Mouse (Mus musculus) megakaryocyte, embryonic 14.5 days (primary cell): ENCODE results near the gene Rpgr.

Experiments used
- FLI1 ChIP-seq: IDR thresholded peaks from 2 replicates; pipeline ENCODE4 v1.6.1; 2012; ENCODE audit warnings: low read length, inconsistent platforms, mixed read lengths
- GATA1 ChIP-seq: IDR thresholded peaks from 3 replicates; pipeline ENCODE4 v1.6.1; 2012; ENCODE audit warnings: mixed read lengths, low read length, inconsistent platforms, borderline replicate concordance

GRCm38 (mm10) chrX:10219281-10219680 lies 2.6 kb upstream of the Rpgr start:
- no peak for TF ChIP-seq GATA1
- TF ChIP-seq FLI1, result no peak
